Mouse (Mus musculus) kidney, postnatal 0 days (tissue): ENCODE data around the gene Tgm3. TPM values are rescaled to one million over a fixed set of nuclear protein-coding genes. Genes with fewer than 3 reads are reported as not detected.

Source experiments
- ATAC-seq: fragments of 200-750 bp; cut with Nextera tagmentation; replicated peaks from 2 replicates; pipeline ENCODE4 v1.8.0; 2017; ENCODE audit warnings: low read depth, moderate number of reproducible peaks, moderate TSS enrichment, moderate library complexity; ENCODE audit not compliant: low FRiP score
- DNase-seq: peaks from one replicate; pipeline ENCODE4 v3.0.0-alpha.2; 2016; ENCODE audit warnings: low spot score
- H3K27ac ChIP-seq: fragments of 300-500 bp; sonication (generic); 2 replicates; pipeline ENCODE4 v1.5.1; 2014; ENCODE audit warnings: mild to moderate bottlenecking
- H3K27me3 ChIP-seq: fragments of 300-500 bp; sonication (generic); 2 replicates; pipeline ENCODE4 v1.6.1; 2014; ENCODE audit warnings: low read length, mixed read lengths; ENCODE audit not compliant: insufficient read depth
- H3K36me3 ChIP-seq: fragments of 300-500 bp; sonication (generic); 2 replicates; pipeline ENCODE4 v1.6.1; 2014; ENCODE audit warnings: low read length, mixed read lengths; ENCODE audit not compliant: insufficient read depth
- H3K4me1 ChIP-seq: fragments of 300-500 bp; sonication (generic); replicated peaks from 2 replicates; pipeline ENCODE4 v1.6.1; 2014; ENCODE audit warnings: antibody characterized with exemption, low read length, mixed read lengths; ENCODE audit not compliant: insufficient read depth
- H3K4me2 ChIP-seq: fragments of 300-500 bp; sonication (generic); 2 replicates; pipeline ENCODE4 v1.6.1; 2014; ENCODE audit warnings: mild to moderate bottlenecking, low read length, moderate library complexity, mixed read lengths
- H3K4me3 ChIP-seq: fragments of 300-500 bp; sonication (generic); replicated peaks from 2 replicates; pipeline ENCODE4 v1.5.1; 2014; ENCODE audit warnings: low read depth, low read length
- H3K9ac ChIP-seq: fragments of 300-500 bp; sonication (generic); 2 replicates; pipeline ENCODE4 v1.6.1; 2014; ENCODE audit warnings: low read depth, low read length
- H3K9me3 ChIP-seq: fragments of 300-500 bp; sonication (generic); replicated peaks from 2 replicates; pipeline ENCODE4 v1.6.1; 2016; ENCODE audit warnings: low read length, inconsistent platforms, mixed read lengths
- CTCF ChIP-seq: IDR thresholded peaks from 2 replicates; pipeline ENCODE4 v1.5.1; 2016; ENCODE audit warnings: antibody characterized with exemption, low read depth, mild to moderate bottlenecking, moderate library complexity
- WGBS: fragments of 180-500 bp; shearing (Covaris S2); extraction: QIAGEN DNeasy Blood & Tissue Kit; methylation state at CpG from one replicate; pipeline ENCODE4 v1.1.7; 2014; 5-methylcytosine and 5-hydroxymethylcytosine counted together
- microRNA-seq: library from miRNA; unstranded; fragments of <30 nt; microRNA quantifications from one replicate; pipeline ENCODE4, GENCODE M21; 2016
- polyA plus RNA-seq: library from polyadenylated mRNA; unstranded; fragments of >200 nt; fragmentation: Nextera tagmentation; extraction: Ambion mirVana; gene quantifications from 2 replicates; pipeline ENCODE4 v1.2.1, GENCODE M21; 2015

Tgm3 gene
- polyA plus RNA-seq, 1 experiment from 2014 or later = not detected

- peak; percentile 8 for DNase-seq
- no peak for ATAC-seq
These were observed 35.8 kb downstream of the Tgm3 start for GRCm38 (mm10) chr2:130047923-130048440.

GRCm38 (mm10) chr2:130048792-130049191 is 36.6 kb downstream of the Tgm3 start:
- H3K4me3 ChIP-seq = no peak overlapping the region
- no peaks in the 10 kb centered on the region for H3K9me3 ChIP-seq
- no peak overlapping the region for H3K27ac ChIP-seq
- ATAC-seq = no peak
- no peaks in the 10 kb centered on the region for H3K27me3 ChIP-seq
- H3K4me2 ChIP-seq = no peak overlapping the region
- no peak for DNase-seq
- 79% methylated on average over 6 of the region's 6 CpGs for WGBS
- TF ChIP-seq CTCF = no peak
- no peaks in the 10 kb centered on the region for H3K4me1 ChIP-seq
- H3K36me3 ChIP-seq = no peaks in the 10 kb centered on the region
- no peak overlapping the region for H3K9ac ChIP-seq

More at GRCm38 (mm10) chr2:130047923-130048440, 35.8 kb downstream of the Tgm3 start:
- no peak overlapping the region for H3K4me3 ChIP-seq
- H3K36me3 ChIP-seq = no peaks in the 10 kb centered on the region
- H3K27me3 ChIP-seq = no peaks in the 10 kb centered on the region
- no peak overlapping the region for H3K27ac ChIP-seq
- TF ChIP-seq CTCF = peak; percentile 52; the same call in 1 of the 2 replicates
- WGBS = 57% methylated on average over 13 of the region's 13 CpGs
- H3K4me2 ChIP-seq = no peak overlapping the region
- no peak overlapping the region for H3K9ac ChIP-seq
- no peaks in the 10 kb centered on the region for H3K4me1 ChIP-seq
- H3K9me3 ChIP-seq = no peaks in the 10 kb centered on the region

- ATAC-seq (no peak), DNase-seq (peak; percentile 78)
- peak; percentile 84 for TF ChIP-seq CTCF
- Histone ChIP-seq H3K4me3 (no peak overlapping the region), H3K9me3 (no peaks in the 10 kb centered on the region), H3K4me1 (no peaks in the 10 kb centered on the region), H3K36me3 (no peaks in the 10 kb centered on the region), H3K4me2 (no peak overlapping the region), H3K9ac (no peak overlapping the region), H3K27ac (no peak overlapping the region), H3K27me3 (no peaks in the 10 kb centered on the region)
- WGBS = 60% methylated on average over 1 of the region's 1 CpGs
These were observed 46.0 kb downstream of the Tgm3 start for GRCm38 (mm10) chr2:130058149-130058548.

GRCm38 (mm10) chr2:130068228-130068627 is 56.1 kb downstream of the Tgm3 start:
- Histone ChIP-seq H3K4me3 (no peak overlapping the region), H3K36me3 (no peaks in the 10 kb centered on the region), H3K4me2 (no peak overlapping the region), H3K27ac (no peak overlapping the region), H3K4me1 (no peaks in the 10 kb centered on the region), H3K9ac (no peak overlapping the region), H3K27me3 (no peaks in the 10 kb centered on the region), H3K9me3 (no peaks in the 10 kb centered on the region)
- ATAC-seq = no peak
- 22% methylated on average over 3 of the region's 3 CpGs for WGBS
- peak; percentile 72 for DNase-seq
- peak; percentile 82 for TF ChIP-seq CTCF

GRCm38 (mm10) chr2:130070396-130070795 is 58.2 kb downstream of the Tgm3 start:
- Histone ChIP-seq H3K4me2 (no peak overlapping the region), H3K9me3 (no peaks in the 10 kb centered on the region), H3K27me3 (no peaks in the 10 kb centered on the region), H3K27ac (no peak overlapping the region), H3K9ac (no peak overlapping the region), H3K36me3 (no peaks in the 10 kb centered on the region), H3K4me3 (no peak overlapping the region), H3K4me1 (no peaks in the 10 kb centered on the region)
- no peak for TF ChIP-seq CTCF
- DNase-seq (no peak), ATAC-seq (no peak)
- WGBS = 81% methylated on average over 2 of the region's 2 CpGs

Small RNAs within 50 kb of the gene (microRNA-seq; reads per million reads assigned to microRNA genes)
- not detected for gene Mir6339

Other genes with a start within 250 kb of the Tgm3 start
- 6.1 and 7.2 TPM in 2 replicates for gene Stk35, start 211.8 kb upstream of the Tgm3 start, polyA plus RNA-seq
- not detected in 2 replicates for gene Tgm6, start 100.1 kb downstream of the Tgm3 start, polyA plus RNA-seq
- gene Snrpb, start 167.1 kb downstream of the Tgm3 start, polyA plus RNA-seq = 497 and 532 TPM in 2 replicates
- gene Tmc2, start 182.8 kb downstream of the Tgm3 start, polyA plus RNA-seq = not detected in 2 replicates